Mouse (Mus musculus) induced T-regulatory cell, adult 2 months (primary cell): ENCODE measurements around the gene Vmn2r20.
"Not testable (repeated sequence)": the region's sequence is repeated elsewhere in the genome, so short reads cannot be mapped to it uniquely, and the experiment has no call there.

Source experiments
- DNase-seq: peaks from one replicate; pipeline ENCODE4 v3.0.0-alpha.2; 2012; ENCODE audit warnings: low read depth

Gene Vmn2r20

DNA sequence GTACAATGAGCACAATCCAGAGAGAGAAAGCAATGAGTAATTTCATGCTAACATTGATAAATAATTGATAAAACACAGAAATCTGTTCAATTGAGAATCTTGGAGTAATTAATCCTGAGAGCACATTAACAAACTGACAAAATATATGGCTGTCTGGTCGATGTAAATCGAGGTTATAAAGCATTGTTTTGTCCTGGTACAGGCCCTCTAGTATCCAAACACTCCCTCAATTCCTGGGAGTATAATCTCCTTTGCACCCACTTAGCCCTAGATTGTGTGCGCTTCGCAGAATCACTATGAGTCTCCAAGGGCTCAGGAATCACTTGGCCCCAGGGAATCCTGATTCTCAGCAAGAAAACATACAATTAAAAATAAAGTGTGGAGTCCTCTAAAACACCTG, at the start of gene Vmn2r20:
TSS of gene Vmn2r20 (minus strand) at position 101 of the 400 bp plus-strand sequence.
- DNase-seq = not testable (repeated sequence)

GRCm38 (mm10) chr6:123424413-123424812, 6.5 kb upstream of the Vmn2r20 start:
- not testable (repeated sequence) for DNase-seq

DNA sequence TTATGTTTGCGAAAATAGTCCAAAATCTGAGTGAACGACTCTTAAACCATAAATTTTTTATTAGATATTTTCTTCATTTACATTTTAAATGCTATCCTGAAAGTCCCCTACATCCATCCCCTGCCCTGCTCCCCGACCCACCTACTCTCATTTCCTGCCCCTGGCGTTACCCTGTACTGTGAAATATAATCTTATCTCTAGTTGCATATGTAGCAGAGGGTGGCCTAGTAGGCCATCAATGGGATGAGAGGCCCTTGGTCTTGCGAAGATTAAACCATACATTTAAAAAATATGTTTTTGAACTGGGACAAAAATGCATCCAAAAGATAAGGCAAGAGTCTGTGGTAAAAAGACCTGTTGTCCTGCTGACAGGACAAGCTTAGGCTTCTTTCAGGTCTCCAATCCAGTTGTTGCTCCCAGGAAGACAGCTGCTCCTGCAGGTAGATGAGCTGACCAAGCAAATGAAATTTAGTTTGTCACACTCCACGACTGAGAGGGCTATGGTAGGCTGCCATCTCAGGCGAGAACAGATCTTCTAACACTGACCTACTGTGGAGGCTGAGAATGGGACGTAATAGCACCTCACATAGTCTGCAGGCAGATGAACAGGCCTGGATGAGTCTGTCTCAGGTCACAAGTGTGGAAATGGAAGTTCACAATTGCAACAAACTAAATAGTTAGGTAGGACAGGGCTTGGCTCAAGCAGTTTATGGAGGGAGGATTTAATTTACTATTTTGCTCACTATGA, 10.8 kb downstream of the Vmn2r20 start:
- DNase-seq = not testable (repeated sequence)

- DNase-seq = not testable (repeated sequence)
Observed at GRCm38 (mm10) chr6:123388824-123389223, 29.1 kb downstream of the Vmn2r20 start.

DNA sequence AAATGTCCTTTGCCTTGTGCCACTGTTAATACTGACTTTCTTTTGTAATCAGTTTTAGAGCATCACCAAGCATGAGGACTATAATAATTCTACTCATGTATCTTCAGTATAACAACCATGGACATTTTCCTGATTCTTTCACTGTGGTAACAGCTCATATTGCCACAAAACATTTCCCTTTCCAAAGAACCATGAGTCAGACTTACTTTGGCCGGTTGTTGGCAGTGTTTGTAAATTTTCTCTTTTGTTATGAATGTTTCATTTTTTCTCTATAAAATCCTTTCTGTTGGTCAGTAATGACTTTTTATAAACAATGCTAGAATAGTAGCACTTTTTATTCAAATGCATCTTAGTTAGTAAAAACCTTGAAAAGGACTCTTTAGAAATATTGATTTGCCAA, 71.8 kb downstream of the Vmn2r20 start:
- DNase-seq = no peak

- DNase-seq = no peak
Observed at GRCm38 (mm10) chr6:123340093-123340492, 77.8 kb downstream of the Vmn2r20 start.

DNA sequence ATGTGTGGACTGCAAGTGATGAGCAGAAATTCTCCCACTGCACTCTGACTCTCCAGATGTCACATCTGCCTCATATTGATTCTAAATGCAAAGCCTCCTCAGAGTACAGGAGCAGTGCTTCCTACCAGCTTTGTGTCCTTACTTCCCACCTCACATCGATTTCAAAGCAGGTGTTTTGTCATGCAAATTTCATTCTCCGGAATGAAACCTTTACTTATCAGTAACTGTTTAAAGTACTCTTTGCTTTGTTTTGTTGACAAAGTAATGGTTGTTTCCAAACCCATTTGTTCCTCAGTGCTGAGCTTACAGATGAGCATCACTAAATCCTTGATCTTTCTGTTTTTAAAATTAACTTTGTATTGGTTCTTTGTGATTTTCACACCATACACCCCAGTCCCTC, 85.4 kb downstream of the Vmn2r20 start:
- DNase-seq = no peak
